Comparison of ENCODE assay signal across 8 mouse cellular contexts in genomic region chr1:136345454-136346372, GRCm38 (mm10). TPM values are rescaled to one million over a fixed set of nuclear protein-coding genes. Genes with fewer than 3 reads are reported as not detected.
DNase-seq lines count a peak whose midpoint lies in the region; TF ChIP-seq lines count a peak whose summit lies in the region.

Gene Camsap2 (minus strand): TSS chr1:136346104.

- peak within 1 kb of the TSS; percentile 80 for H3K4me3 ChIP-seq in cortical plate, adult 2 months (ENCODE audit: insufficient read depth, low read length)
- peak within 1 kb of the TSS; percentile 90 for H3K4me3 ChIP-seq in megakaryocyte, embryonic 14.5 days (replicated peaks)

- peak within 1 kb of the TSS; percentile 98 for H3K27ac ChIP-seq in cortical plate, adult 2 months (ENCODE audit: insufficient read depth, low read length)

- no peak; the same call in none of the 2 replicates for TF ChIP-seq POLR2A in cortical plate, adult 2 months (IDR thresholded peaks at IDR 0.05; ENCODE audit: extremely low read depth, insufficient read depth, low read length)

- H3K27me3 ChIP-seq in megakaryocyte, embryonic 14.5 days (replicated peaks): peaks cover 92% of the 10 kb centered on the region

- no peaks in the 10 kb centered on the region for H3K36me3 ChIP-seq in megakaryocyte, embryonic 14.5 days (replicated peaks; ENCODE audit: low read length)

- TF ChIP-seq CTCF in cortical plate, adult 2 months (IDR thresholded peaks at IDR 0.05; ENCODE audit: extremely low read depth, insufficient read depth, low read length): no peak

- peaks cover 3% of the 10 kb centered on the region for H3K4me1 ChIP-seq in cortical plate, adult 2 months (ENCODE audit: control insufficient read depth, insufficient read depth, low read length)
- peaks cover 18% of the 10 kb centered on the region for H3K4me1 ChIP-seq in megakaryocyte, embryonic 14.5 days

- H3K9me3 ChIP-seq in megakaryocyte, embryonic 14.5 days: no peaks in the 10 kb centered on the region

- DNase-seq in adipocyte (ENCODE audit: low spot score): peak; percentile 88
- peak; percentile 91 for DNase-seq in gastrocnemius, adult 8-10 months (ENCODE audit: low spot score in 2 of 2)
- peak; percentile 94 for DNase-seq in induced T-regulatory cell, adult 2 months (ENCODE audit: low read depth)
- DNase-seq in left cerebral cortex, adult 9 months (ENCODE audit: low spot score in 2 of 2): peak; percentile 81 to 96
- DNase-seq in right cerebral cortex, adult 2 months (ENCODE audit: low spot score in 2 of 2): peak; percentile 94 to 96
- DNase-seq in urinary bladder, postnatal 10 days (ENCODE audit: low spot score): peak; percentile 85

RNA-seq across cellular contexts. Expression of gene Camsap2, which starts in this region (rescaled TPM):
- polyA plus RNA-seq in cortical plate, adult 2 months (2012; rRNA removed): 53.2 and 53.9 TPM in 2 replicates
- 1 to 10 TPM; 7.3 to 9.5 (median 8.6) TPM for total RNA-seq in gastrocnemius, adult 8-10 months (2022)
- 0.45 and 0.96 TPM in 2 replicates for polyA plus RNA-seq in megakaryocyte, embryonic 14.5 days (2012; ENCODE audit: insufficient read depth, low replicate concordance)

Comparison
In these comparisons a context has a peak if more than half of its experiments do, and no peak if none do; other contexts are left out.
1. Peak in every context shown above with its lines: DNase-seq, H3K4me3 ChIP-seq and H3K27ac ChIP-seq.
2. RNA of gene Camsap2 (polyA plus RNA-seq): 53.2 to 53.9 TPM in cortical plate, adult 2 months; 0.45 to 0.96 TPM in megakaryocyte, embryonic 14.5 days; every median in the first group is over 10 times any median in the second.